Mouse (Mus musculus): Measurements from ENCODE around the gene AI661453.

DNA sequence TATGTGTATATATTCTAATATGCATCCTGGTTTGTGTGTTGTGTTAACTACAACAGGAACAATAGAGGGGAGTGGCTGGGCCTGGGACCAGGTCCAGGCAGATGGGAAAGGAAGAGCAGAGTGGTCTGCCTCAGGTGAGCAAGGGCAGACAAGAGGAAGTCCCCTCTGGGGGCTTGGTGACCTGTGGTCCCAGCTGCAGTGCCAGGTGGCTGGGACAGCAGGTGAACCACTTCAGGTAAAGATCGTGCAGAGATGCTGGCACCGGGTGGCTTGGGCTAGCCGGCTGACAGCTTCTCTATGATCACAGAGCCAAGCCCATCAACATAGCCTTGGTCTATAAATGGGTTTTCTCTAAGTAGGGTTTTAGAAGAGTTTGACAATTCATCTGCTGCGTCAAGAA lies 33.7 kb downstream of the AI661453 start:
- no peak for TF ChIP-seq CTCF (IDR thresholded peaks at IDR 0.05; ENCODE audit: borderline replicate concordance, insufficient read depth, low read length)
- no peak for TF ChIP-seq POLR2A (IDR thresholded peaks at IDR 0.05; ENCODE audit: low read depth, low read length)

All from embryonic fibroblast, embryonic 13.5 days (primary cell).